Mouse (Mus musculus) spleen, adult 2 months (tissue): ENCODE results near the gene Polr3e. TPM values are rescaled to one million over a fixed set of nuclear protein-coding genes. Genes with fewer than 3 reads are reported as not detected.

ENCODE experiments used
- DNase-seq, 2 experiments: peaks; one replicate each; pipeline versions ENCODE4 v3.0.0 to v3.0.0-alpha.2; 2012 to 2021; ENCODE audit warnings: low spot score in 2 of 2, low read depth in 1 of 2
- H3K27ac ChIP-seq: fragments of 200-500 bp; 2 replicates; pipeline ENCODE4 v1.5.1; 2012; ENCODE audit warnings: low read length, inconsistent platforms; ENCODE audit not compliant: insufficient read depth
- H3K27me3 ChIP-seq: fragments of 200-500 bp; 2 replicates; pipeline ENCODE4 v1.6.1; 2012; ENCODE audit warnings: mild to moderate bottlenecking, moderate library complexity, low read length, inconsistent platforms; ENCODE audit not compliant: control insufficient read depth, insufficient read depth
- H3K36me3 ChIP-seq: fragments of 200-500 bp; 2 replicates; pipeline ENCODE4 v1.6.1; 2012; ENCODE audit warnings: mild to moderate bottlenecking, low read length, inconsistent platforms; ENCODE audit not compliant: control insufficient read depth, insufficient read depth
- H3K4me1 ChIP-seq: fragments of 200-500 bp; 2 replicates; pipeline ENCODE4 v1.6.1; 2011; ENCODE audit warnings: inconsistent platforms; ENCODE audit not compliant: control insufficient read depth, insufficient read depth, insufficient read length
- H3K4me3 ChIP-seq: fragments of 200-500 bp; 2 replicates; pipeline ENCODE4 v1.5.1; 2011; ENCODE audit warnings: mild to moderate bottlenecking, inconsistent platforms; ENCODE audit not compliant: insufficient read depth, insufficient read length; ENCODE audit errors: extremely low read depth
- CTCF ChIP-seq: fragments of 200-500 bp; IDR thresholded peaks from 2 replicates; pipeline ENCODE4 v1.5.1; 2011; ENCODE audit warnings: mild to moderate bottlenecking, inconsistent platforms; ENCODE audit not compliant: insufficient read depth, insufficient read length, insufficient replicate concordance; ENCODE audit errors: extremely low read depth
- POLR2A ChIP-seq: fragments of 200-500 bp; IDR thresholded peaks from 2 replicates; pipeline ENCODE4 v1.6.1; 2011; ENCODE audit warnings: low read depth, low read length, inconsistent platforms
- WGBS: fragments of 180-500 bp; shearing (Covaris S2); methylation state at CpG from one replicate; pipeline ENCODE4 v1.1.7; 2018; 5-methylcytosine and 5-hydroxymethylcytosine counted together
- polyA plus RNA-seq: library from polyadenylated mRNA; depleted of rRNA; stranded (reverse); fragments of >200 nt; gene quantifications from 2 replicates; pipeline ENCODE4 v1.2.3, GENCODE M21; 2012; rRNA removed

Polr3e gene
- 14.2 and 16.7 TPM in 2 replicates for polyA plus RNA-seq

DNA sequence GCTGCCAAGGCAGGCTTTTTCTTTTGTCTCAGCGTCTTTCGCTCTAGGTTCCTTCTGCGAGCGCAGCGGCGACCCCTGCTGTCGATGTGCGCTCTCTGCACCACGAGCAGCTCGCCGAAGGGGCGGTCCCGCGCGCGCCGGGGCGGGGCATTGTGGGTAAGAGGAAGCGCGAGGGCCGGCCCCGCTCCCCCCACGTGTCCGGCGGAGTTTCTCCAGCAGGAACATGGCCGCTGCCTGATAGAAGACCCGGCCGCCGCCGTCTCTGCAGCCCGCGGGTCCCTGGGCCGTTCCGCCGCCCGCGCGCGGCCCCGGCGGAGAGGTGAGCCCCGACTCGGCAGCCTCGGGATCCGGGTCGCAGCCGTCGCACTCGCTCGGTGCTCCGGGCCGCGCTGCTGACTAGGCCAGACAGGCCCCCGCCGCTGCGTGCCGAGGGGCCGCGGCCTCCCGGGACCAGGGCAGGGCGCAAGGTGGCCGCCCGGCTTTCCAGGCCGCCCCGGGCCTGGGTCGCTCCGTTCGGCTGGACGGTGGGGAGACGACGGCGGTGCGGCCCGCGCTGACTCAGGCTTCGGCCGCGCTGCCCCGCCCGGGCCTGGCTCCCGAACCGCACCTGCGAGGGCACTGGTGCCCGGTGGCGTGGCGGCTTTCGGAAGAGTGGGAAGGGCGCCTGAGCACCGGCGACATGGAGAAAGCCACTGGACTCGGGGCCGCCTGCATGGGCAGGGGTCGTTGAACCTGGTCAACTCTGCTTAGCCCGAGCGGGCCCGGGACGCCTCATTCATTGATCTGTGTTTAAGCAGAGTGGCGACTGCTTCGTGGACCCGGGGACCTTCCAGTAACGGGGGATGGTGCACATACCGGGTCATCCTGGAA lies at the start of gene Polr3e:
Polr3e (plus strand) TSS at position 153 of the 870 bp plus-strand sequence.
- WGBS = under 1% methylated on average over 96 of the region's 102 CpGs
- no peaks in the 10 kb centered on the region for H3K4me1 ChIP-seq

GRCm38 (mm10) chr7:120869883-120870282 lies 47.7 kb upstream of the Polr3e start:
- WGBS = 66% methylated on average over 5 of the region's 5 CpGs

More for the DNA sequence above, at the start of gene Polr3e:
- H3K27ac ChIP-seq = peak within 1 kb of the TSS; percentile 72
- no peaks in the 10 kb centered on the region for H3K27me3 ChIP-seq
- H3K4me3 ChIP-seq = peak within 1 kb of the TSS; percentile 83
- TF ChIP-seq CTCF = peak; percentile 90
- no peak for TF ChIP-seq POLR2A
- no peaks in the 10 kb centered on the region for H3K36me3 ChIP-seq
- peak; percentile 96 to 99 for DNase-seq

DNA sequence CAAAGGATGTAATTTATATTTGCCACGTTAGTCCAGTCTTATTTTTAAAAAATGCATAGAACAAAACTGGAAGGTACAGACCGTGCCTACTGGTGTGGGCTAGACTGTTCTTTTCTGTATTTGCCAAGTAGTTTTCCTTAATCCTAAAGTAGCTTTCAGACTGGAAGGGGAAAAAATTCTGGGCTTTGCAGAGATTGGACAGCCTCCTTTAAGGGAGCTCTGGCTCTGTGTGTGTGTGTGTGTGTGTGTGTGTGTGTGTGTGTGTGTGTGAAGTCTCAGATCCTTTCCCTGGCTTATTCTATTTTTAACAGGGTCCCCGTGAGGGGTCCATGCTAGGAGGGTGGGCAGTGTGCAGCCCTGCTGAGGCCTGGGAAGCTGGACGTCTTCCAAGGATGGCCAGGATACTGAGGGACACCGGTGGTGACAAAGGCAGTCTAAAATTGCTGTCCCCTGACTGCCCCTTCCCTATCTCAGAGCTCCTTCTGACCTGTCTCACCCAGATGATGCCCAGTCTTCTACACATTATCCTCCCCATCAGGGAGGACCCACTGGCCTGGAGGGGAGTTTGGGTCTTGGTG lies 47.0 kb upstream of the Polr3e start:
- WGBS = 85% methylated on average over 5 of the region's 5 CpGs

More at GRCm38 (mm10) chr7:120869883-120870282, 47.7 kb upstream of the Polr3e start:
- DNase-seq = no peak
- Histone ChIP-seq H3K4me3 (no peak overlapping the region), H3K27me3 (no peaks in the 10 kb centered on the region), H3K27ac (peak overlapping the region; percentile 42; the same call in 1 of the 2 replicates), H3K4me1 (peaks cover 6% of the 10 kb centered on the region), H3K36me3 (no peaks in the 10 kb centered on the region)
- TF ChIP-seq CTCF = no peak
- no peak for TF ChIP-seq POLR2A

GRCm38 (mm10) chr7:120873083-120873482 lies 44.5 kb upstream of the Polr3e start:
- TF ChIP-seq POLR2A = no peak
- no peak for TF ChIP-seq CTCF
- Histone ChIP-seq H3K4me1 (no peaks in the 10 kb centered on the region), H3K4me3 (no peak overlapping the region), H3K27ac (no peak overlapping the region), H3K27me3 (no peaks in the 10 kb centered on the region), H3K36me3 (no peaks in the 10 kb centered on the region)
- 88% methylated on average over 12 of the region's 12 CpGs for WGBS
- no peak for DNase-seq

More for the DNA sequence above, 47.0 kb upstream of the Polr3e start:
- TF ChIP-seq CTCF (no peak), POLR2A (no peak)
- no peaks in the 10 kb centered on the region for H3K27me3 ChIP-seq
- no peaks in the 10 kb centered on the region for H3K36me3 ChIP-seq
- no peak overlapping the region for H3K4me3 ChIP-seq
- no peak for DNase-seq
- peaks cover 2% of the 10 kb centered on the region for H3K4me1 ChIP-seq
- no peak overlapping the region for H3K27ac ChIP-seq

DNA sequence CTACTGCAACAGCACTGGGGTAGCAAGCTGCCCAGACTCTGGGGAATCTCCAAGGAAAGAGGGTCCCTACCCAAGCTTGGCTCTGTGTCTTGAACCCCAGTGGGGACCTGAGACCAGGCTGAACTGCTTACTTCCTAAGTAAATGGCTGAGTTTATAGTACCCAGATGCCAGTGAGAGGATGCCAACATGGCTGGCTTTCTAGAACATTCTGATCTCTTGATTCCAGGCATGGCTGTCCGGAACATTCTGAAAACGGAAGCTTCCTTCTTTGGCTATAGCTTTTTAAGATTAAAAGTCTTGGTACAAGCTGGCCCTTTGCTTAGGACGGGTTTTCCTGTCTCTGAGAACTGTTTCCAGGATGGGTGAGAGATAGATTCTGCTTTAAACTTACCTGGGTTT lies 43.5 kb upstream of the Polr3e start:
- no peaks in the 10 kb centered on the region for H3K4me1 ChIP-seq
- TF ChIP-seq POLR2A (no peak), CTCF (no peak)
- H3K4me3 ChIP-seq = no peak overlapping the region
- H3K27me3 ChIP-seq = no peaks in the 10 kb centered on the region
- no peaks in the 10 kb centered on the region for H3K36me3 ChIP-seq
- DNase-seq = no peak
- WGBS = 93% methylated on average over 3 of the region's 3 CpGs
- no peak overlapping the region for H3K27ac ChIP-seq

DNA sequence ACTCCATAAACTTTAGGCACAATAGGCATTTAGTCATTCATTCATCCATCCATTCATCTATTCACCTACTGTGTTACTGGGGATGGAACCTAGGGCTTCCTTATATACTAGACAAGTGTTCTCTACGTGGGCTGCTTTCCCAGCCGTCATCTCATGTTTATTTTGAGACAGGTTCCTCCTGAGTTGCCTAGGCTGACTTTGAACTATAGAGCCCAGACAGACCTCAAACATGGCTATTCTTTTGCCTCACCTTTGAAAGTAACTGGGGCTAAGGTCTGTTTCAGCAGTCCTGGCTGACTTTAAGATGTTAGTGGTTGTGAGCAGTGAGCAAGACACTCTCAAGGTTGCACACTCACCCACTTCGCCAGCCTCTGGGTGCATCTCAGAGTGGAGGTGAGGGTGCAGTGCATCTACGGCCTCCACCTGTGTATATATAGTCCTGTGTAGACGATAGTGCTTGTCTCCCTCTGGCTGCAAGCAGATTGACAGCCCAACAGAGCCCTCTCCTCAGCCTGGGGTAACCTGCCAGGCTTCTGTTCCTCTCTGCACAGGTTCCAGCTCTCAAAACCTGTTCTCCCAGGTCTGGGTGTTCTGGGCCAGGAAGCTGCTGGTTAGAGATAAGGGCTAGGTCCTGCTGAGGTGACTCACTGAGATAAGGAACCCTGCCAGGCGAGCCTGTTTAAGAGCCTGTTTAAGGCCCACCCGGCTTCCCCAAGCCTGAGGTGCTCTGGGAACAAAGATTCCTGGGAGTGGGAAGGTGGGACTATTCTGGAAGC lies 42.6 kb upstream of the Polr3e start:
- H3K4me1 ChIP-seq = no peaks in the 10 kb centered on the region
- TF ChIP-seq POLR2A = no peak
- TF ChIP-seq CTCF = no peak
- H3K27ac ChIP-seq = peak overlapping the region; percentile 44; the same call in 1 of the 2 replicates
- 68% methylated on average over 7 of the region's 7 CpGs for WGBS
- no peak overlapping the region for H3K4me3 ChIP-seq
- H3K36me3 ChIP-seq = no peaks in the 10 kb centered on the region
- H3K27me3 ChIP-seq = no peaks in the 10 kb centered on the region
- DNase-seq = no peak
